Mouse (Mus musculus): ENCODE measurements at regions not wholly inside any gene's neighbourhood (a gene's known extent, or its start where the extent isn't known, plus 50 kb on each side); places are given as distances from the start of the nearest gene placed in this dataset.

DNA sequence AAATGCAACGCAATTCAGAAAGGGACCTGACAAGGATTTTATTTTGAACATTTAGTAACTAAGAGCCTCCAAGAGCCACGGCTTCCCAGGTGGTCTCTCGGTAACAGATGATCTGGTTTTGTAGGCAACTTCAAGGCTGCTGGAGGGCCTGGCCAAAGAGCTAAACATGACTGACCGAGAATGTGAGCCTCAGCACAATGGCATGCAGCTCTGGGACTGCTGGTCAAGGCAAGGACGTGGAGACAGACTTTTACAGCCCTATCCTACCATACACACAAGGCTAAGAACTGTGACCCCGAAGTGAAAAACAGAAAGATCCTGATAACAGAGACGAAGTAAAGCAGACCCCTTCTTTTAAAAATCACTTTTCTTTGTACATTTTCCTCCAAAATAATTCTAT, 296.5 kb downstream of the Dchs2 start:
- TF ChIP-seq CTCF (IDR thresholded peaks at IDR 0.05; ENCODE audit: borderline replicate concordance, control insufficient read depth, extremely low read depth, insufficient read depth, low read length, poor library complexity) (no peak), POLR2A (IDR thresholded peaks at IDR 0.05; ENCODE audit: control insufficient read depth, extremely low read depth, insufficient read depth, low read length, poor library complexity) (no peak)
